Mouse (Mus musculus) forebrain, embryonic 15.5 days (tissue): ENCODE measurements around the gene Ythdf1. TPM values are rescaled to one million over a fixed set of nuclear protein-coding genes. Genes with fewer than 3 reads are reported as not detected.

Source experiments
- ATAC-seq: fragments of 200-750 bp; cut with Nextera tagmentation; replicated peaks from 2 replicates; pipeline ENCODE4 v1.8.0; 2017; ENCODE audit warnings: mild to moderate bottlenecking, moderate TSS enrichment, moderate library complexity
- H3K27ac ChIP-seq: fragments of 300-500 bp; sonication (generic); replicated peaks from 2 replicates; pipeline ENCODE4 v1.5.1; 2015; ENCODE audit warnings: mild to moderate bottlenecking, inconsistent platforms
- H3K27me3 ChIP-seq: fragments of 300-500 bp; sonication (generic); 2 replicates; pipeline ENCODE4 v1.6.1; 2015; ENCODE audit warnings: inconsistent platforms
- H3K36me3 ChIP-seq: fragments of 300-500 bp; sonication (generic); 2 replicates; pipeline ENCODE4 v1.6.1; 2015; ENCODE audit warnings: mild to moderate bottlenecking, inconsistent platforms
- H3K4me1 ChIP-seq: fragments of 300-500 bp; sonication (generic); 2 replicates; pipeline ENCODE4 v1.6.1; 2015; ENCODE audit warnings: inconsistent platforms
- H3K4me2 ChIP-seq: fragments of 300-500 bp; sonication (generic); replicated peaks from 2 replicates; pipeline ENCODE4 v1.6.1; 2015; ENCODE audit warnings: mild to moderate bottlenecking, inconsistent platforms
- H3K4me3 ChIP-seq: fragments of 300-500 bp; sonication (generic); 2 replicates; pipeline ENCODE4 v1.5.1; 2015; ENCODE audit warnings: mild to moderate bottlenecking, inconsistent platforms
- H3K9ac ChIP-seq: fragments of 300-500 bp; sonication (generic); replicated peaks from 2 replicates; pipeline ENCODE4 v1.6.1; 2015; ENCODE audit warnings: mild to moderate bottlenecking, inconsistent platforms
- H3K9me3 ChIP-seq: fragments of 300-500 bp; sonication (generic); 2 replicates; pipeline ENCODE4 v1.6.1; 2016; ENCODE audit warnings: inconsistent platforms
- WGBS: fragments of 180-500 bp; shearing (Covaris S2); methylation state at CpG from one replicate; pipeline ENCODE4 v1.1.7; 2015; ENCODE audit warnings: mixed read lengths; 5-methylcytosine and 5-hydroxymethylcytosine counted together
- polyA plus RNA-seq: library from polyadenylated mRNA; unstranded; fragments of >200 nt; fragmentation: Nextera tagmentation; extraction: Ambion mirVana; gene quantifications from 2 replicates; pipeline ENCODE4 v1.2.1, GENCODE M21; 2015

Ythdf1 gene
- 50.2 and 52.8 TPM in 2 replicates for polyA plus RNA-seq

DNA sequence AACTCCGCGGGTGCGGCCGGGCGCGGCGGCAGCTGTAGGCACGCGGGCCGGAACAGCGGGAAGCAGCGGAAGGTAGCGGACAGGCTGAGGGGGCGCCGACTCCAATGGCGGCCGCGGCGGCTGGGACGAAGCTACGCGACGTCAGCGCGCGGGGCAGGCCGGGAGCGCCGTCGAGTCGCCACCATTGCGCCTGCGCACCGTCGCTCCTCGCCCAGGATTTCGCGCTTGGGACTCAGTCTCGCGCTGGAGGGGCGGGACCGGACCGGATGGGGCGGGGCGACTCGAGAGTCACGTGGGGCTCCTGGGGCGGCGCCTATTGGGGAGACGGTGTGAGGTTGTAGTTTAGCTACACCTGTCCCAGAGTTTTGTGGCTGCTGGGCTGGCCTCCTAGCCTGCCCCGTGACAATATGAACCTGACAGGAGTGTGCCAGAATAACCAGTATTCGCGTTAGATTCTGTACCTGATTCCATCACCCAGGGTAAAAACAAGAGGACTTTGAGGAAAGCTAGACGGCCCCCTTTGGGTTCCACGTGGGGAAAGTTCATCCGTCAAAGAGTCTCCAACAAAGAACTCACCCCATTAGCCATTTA, at the start of gene Ythdf1:
Ythdf1 (minus strand) TSS at position 140 of the 591 bp plus-strand sequence.
- ATAC-seq, result peak; percentile 95
- Histone ChIP-seq H3K4me2 (peak within 1 kb of the TSS; percentile 90), H3K36me3 (peaks cover 27% of the 10 kb centered on the region), H3K27me3 (no peaks in the 10 kb centered on the region), H3K4me3 (peak within 1 kb of the TSS; percentile 68), H3K9me3 (no peaks in the 10 kb centered on the region), H3K4me1 (peaks cover 34% of the 10 kb centered on the region), H3K27ac (peak within 1 kb of the TSS; percentile 58), H3K9ac (peak within 1 kb of the TSS; percentile 85)
- WGBS, result under 1% methylated on average over 47 of the region's 56 CpGs

DNA sequence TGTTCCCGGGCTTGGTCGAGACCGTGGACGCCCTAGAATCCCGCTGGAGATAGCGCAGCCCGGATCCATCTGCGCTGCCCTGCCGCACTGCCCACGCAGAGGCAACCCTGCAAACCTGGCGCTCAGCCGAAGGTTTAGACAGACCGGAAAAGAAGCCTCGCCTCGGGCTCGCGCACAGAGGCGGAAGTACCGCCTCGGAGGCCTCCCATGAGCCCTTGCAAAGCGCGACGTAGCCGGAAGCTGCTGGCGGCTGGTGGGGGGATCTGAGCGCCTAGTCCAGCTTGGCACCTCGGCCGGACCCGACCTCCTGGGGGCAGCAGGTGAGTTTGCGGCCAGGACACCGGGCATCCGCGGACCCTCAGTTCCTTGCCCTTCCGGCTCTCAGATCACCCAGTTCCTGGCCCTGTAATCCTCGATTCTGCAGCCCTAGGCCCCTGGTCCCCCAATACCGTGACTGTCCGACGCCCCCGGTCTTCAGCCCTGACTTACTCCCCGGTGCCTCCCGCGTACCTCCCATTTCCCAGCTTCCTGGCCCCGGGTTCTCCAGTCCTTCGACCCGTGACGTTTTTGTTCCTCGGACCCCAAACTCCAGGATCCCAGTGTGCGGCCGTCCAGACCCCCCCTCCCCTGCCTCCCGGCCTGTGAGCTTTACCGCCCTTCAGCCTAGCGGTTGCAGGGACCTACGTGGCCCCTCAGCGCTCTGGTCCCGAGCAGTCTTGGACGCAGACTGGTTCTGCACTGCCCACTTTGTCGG, 46.4 kb upstream of the Ythdf1 start, which contains the start of gene Arfgap1:
Arfgap1 (plus strand) TSS at position 216 of the 754 bp plus-strand sequence.
- H3K4me2 ChIP-seq, result peak within 1 kb of the TSS; percentile 77
- WGBS, result under 1% methylated on average over 57 of the region's 57 CpGs
- peak within 1 kb of the TSS; percentile 88 for H3K27ac ChIP-seq
- peak within 1 kb of the TSS; percentile 74 for H3K4me3 ChIP-seq
- H3K9me3 ChIP-seq, result no peaks in the 10 kb centered on the region
- H3K27me3 ChIP-seq, result no peaks in the 10 kb centered on the region
- peaks cover 22% of the 10 kb centered on the region for H3K36me3 ChIP-seq
- peaks cover 25% of the 10 kb centered on the region for H3K4me1 ChIP-seq
- H3K9ac ChIP-seq, result peak within 1 kb of the TSS; percentile 92
- peak; percentile 92 for ATAC-seq

DNA sequence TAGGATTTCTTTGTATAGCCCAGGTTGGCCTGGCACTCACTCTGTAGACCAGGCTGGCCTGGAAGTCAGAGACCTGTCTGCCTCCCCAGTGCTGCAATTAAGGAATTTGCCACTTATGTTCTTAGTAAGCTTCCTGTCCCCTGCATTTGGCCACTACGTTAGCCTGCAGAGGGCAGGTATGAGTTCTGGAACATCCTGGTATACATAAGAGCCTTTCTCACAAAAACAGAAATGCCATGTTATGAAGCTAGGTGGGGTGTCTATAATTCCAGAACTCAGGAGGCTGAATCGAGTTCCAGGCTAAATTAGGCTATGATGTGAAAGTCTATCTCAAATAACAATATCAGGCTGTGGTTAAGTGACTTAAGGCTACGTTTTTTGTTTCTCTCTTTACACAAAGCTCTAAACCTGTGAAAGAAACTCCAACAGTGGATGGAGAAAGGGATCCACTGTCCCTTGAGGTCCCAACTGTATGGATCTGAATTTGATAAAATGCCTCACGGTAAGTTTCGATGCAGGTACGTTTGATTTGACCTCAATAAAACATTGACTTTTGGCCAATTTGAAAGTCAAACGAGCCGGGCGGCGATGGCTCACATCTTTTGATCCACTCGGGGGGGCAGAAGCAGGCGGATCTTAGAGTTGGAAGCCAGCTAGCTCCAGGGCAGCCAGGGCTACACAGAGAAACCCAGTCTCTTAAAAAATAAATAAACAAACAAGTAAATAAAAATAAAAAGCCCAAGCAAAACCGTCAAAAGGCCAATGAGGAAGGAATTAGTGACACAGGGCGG, 45.5 kb upstream of the Ythdf1 start:
- ATAC-seq, result no peak
- H3K4me3 ChIP-seq, result peak overlapping the region; percentile 74
- peak overlapping the region; percentile 92 for H3K9ac ChIP-seq
- WGBS, result 13% methylated on average over 14 of the region's 14 CpGs
- peak overlapping the region; percentile 88 for H3K27ac ChIP-seq
- H3K9me3 ChIP-seq, result no peaks in the 10 kb centered on the region
- H3K4me2 ChIP-seq, result peak overlapping the region; percentile 77
- H3K27me3 ChIP-seq, result no peaks in the 10 kb centered on the region
- peaks cover 25% of the 10 kb centered on the region for H3K4me1 ChIP-seq
- H3K36me3 ChIP-seq, result peaks cover 14% of the 10 kb centered on the region; the same call in 1 of the 2 replicates

DNA sequence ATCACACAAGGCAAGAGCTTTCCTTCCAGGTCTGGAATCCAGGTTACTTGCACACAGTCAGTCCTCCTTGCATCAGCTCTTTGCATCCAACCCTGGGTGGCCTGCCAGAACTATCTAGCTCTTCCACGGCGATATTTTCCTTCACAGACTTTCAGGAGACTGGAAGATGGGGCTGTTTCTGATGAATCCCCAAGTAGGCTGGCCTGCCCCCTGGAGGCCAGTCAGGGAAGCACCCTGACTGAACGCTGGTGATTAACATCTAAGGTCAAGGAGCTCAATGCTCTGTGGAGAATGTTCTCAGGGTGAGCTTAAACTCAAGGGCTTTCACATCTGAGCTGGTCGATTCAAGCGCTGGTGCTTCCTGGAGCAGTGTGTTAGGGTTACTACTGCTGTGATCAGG, 43.2 kb upstream of the Ythdf1 start:
- Histone ChIP-seq H3K9me3 (no peaks in the 10 kb centered on the region), H3K4me1 (peaks cover 22% of the 10 kb centered on the region), H3K4me2 (no peak overlapping the region), H3K27ac (no peak overlapping the region), H3K9ac (no peak overlapping the region), H3K27me3 (no peaks in the 10 kb centered on the region), H3K4me3 (no peak overlapping the region), H3K36me3 (no peaks in the 10 kb centered on the region)
- ATAC-seq, result 0 out of 2 replicates have a peak, but pooled peaks have one; percentile 15
- 4% methylated on average over 5 of the region's 5 CpGs for WGBS

DNA sequence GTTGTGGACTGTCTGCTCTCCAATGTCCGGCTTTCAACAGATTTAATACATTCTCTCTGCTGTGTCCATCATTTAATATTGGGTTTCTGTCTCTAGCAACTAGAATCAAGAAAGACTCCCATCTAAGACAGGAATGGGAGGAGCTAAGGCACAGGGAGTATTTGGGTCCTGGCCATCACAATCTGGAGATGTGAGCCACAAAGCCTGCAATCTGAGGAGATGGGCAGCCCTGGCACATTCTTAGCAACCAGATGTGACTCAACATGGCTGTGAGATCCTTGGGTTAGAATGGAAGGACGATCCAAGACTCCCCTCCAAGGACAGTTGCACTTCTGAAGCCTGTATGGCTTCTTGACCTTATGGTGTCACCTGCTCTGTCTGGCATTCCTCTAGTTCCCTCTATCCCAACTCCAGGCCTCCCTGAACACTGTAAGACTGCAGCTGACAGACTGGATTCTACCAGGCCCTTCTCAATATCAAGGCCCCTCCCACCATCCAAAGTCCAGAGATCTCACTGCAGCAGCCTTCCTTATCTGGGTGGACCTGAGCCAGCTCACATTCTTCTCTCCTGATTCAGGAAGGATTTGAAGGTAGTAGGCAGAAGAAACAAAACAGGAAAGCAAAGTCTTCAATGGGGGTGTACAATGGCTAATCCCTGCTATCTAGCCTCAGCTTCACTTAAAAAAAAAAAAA, 42.0 kb upstream of the Ythdf1 start:
- Histone ChIP-seq H3K9ac (no peak overlapping the region), H3K27ac (no peak overlapping the region), H3K36me3 (no peaks in the 10 kb centered on the region), H3K9me3 (no peaks in the 10 kb centered on the region), H3K4me1 (peaks cover 11% of the 10 kb centered on the region), H3K4me2 (no peak overlapping the region), H3K4me3 (no peak overlapping the region), H3K27me3 (no peaks in the 10 kb centered on the region)
- no peak for ATAC-seq
- WGBS, result 75% methylated on average over 2 of the region's 2 CpGs

DNA sequence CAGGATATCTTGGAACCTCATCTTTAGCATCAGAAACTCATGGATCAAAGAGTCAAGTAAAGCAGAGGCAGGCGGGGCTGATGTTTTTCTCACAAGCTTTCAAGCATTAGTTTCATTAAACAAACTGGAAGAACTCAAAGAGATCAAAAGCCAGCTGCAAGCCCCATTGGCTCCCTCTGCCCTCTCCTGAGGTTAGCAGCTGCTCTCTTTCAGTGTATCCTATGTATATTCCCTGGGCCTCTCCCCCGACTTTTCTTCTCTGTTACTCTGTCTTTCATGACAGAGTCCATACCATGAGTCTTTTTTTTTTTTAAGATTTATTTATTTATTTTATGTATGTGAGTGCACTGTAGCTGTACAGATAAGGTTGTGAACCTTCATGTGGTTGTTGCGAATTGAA, 39.4 kb upstream of the Ythdf1 start:
- 75% methylated on average over 3 of the region's 3 CpGs for WGBS

DNA sequence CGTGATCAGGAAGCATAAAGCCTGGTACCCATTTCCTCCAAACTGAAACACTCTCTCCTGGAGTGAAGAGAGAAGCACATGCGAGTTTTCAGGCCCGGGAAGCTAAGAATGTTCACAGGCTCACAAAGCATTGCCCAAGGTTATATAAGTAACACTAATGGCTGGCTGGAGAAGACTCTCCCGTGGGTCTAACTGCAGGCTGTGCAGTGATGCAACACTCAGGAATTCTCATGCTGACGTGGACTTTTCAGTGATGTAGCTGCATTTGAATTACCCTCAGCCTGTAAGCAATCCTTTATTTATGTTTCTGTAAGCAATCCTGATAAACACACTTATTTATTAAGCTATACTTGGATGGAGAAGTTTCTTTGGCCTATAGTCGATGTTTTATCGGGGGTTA, 38.9 kb upstream of the Ythdf1 start:
- 80% methylated on average over 7 of the region's 7 CpGs for WGBS
- Histone ChIP-seq H3K27me3 (no peaks in the 10 kb centered on the region), H3K4me3 (no peak overlapping the region), H3K9ac (no peak overlapping the region), H3K4me2 (no peak overlapping the region), H3K36me3 (no peaks in the 10 kb centered on the region), H3K4me1 (peaks cover 4% of the 10 kb centered on the region; the same call in 1 of the 2 replicates), H3K9me3 (no peaks in the 10 kb centered on the region), H3K27ac (no peak overlapping the region)
- ATAC-seq, result no peak

More for the DNA sequence above, 39.4 kb upstream of the Ythdf1 start:
- H3K4me3 ChIP-seq, result no peak overlapping the region
- H3K36me3 ChIP-seq, result no peaks in the 10 kb centered on the region
- H3K9me3 ChIP-seq, result no peaks in the 10 kb centered on the region
- no peaks in the 10 kb centered on the region for H3K4me1 ChIP-seq
- H3K4me2 ChIP-seq, result no peak overlapping the region
- no peak overlapping the region for H3K27ac ChIP-seq
- ATAC-seq, result no peak
- no peaks in the 10 kb centered on the region for H3K27me3 ChIP-seq
- no peak overlapping the region for H3K9ac ChIP-seq

DNA sequence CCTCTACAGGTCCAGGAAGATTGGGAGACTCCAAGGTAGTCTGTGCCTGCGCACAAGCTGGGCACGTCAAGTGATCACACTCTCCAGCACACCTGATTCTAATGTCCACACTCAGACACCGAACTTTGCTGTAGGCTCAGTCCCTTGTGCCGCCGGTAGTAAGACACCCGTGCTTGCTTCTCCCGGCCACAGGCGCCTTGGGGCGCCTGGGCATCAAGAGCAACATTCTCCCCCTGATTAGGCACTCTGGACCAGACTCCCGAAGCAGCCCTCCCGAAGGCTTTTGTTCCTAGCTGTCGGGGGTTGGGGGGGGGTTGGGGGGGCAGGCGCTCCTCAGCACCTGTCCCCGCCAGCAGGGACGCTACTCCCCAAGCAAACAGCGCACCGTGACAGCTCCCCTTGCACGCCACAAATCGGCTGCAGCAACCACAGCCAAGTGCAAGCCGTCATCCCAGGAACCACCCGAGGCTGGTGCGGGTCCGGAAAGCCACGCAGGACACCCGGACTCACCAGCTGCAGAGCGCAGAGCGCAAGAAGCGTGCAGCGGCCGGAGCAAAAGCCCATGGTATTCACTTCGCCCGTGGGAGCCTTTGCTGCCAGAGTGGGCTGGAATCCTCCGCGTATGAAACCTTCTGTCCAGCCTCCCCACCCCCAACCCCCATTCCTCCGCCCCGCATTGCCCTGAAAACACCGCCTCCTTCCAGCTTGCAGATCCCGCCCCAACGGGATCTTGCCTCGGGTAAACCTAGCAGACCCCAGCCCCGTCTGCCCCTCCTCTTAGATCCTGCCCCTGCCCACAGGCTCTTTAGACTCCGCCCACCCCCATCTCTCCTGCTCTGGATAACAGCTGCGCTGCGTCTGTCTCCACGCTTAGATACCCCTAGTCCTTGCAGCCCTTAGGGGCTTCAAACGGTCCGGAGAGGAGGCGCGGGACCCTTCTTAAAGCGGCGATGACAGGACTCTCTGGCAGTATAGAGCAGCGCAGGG, 33.6 kb upstream of the Ythdf1 start, which contains the start of gene Nkain4:
Nkain4 (minus strand) TSS at position 639 of the 987 bp plus-strand sequence.
- Histone ChIP-seq H3K36me3 (no peaks in the 10 kb centered on the region), H3K27ac (peak within 1 kb of the TSS; percentile 87), H3K9me3 (no peaks in the 10 kb centered on the region), H3K9ac (peak within 1 kb of the TSS; percentile 77), H3K27me3 (no peaks in the 10 kb centered on the region), H3K4me3 (peak within 1 kb of the TSS; percentile 64), H3K4me1 (peaks cover 31% of the 10 kb centered on the region), H3K4me2 (peak within 1 kb of the TSS; percentile 84)
- peak; percentile 93 for ATAC-seq
- under 1% methylated on average over 52 of the region's 52 CpGs for WGBS

DNA sequence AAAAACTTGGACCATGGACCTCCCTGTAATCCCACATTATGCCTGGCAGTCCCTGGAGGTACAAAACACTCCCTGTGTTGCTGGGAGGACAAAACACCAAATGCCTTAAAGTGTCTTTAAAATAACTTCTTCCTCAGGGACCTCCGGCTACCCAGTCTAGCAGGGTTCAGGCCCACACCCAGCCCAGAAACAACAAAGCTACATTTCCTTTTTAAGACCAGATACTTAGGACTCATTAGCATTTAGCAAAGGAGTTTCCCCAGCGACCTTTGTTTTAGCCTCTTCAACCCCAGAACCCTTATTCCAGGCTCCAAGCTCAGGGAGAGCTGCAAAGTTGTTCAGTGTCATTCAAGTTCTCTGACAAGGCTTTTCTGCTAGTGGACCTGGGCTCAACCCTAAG, 32.9 kb upstream of the Ythdf1 start:
- Histone ChIP-seq H3K36me3 (no peaks in the 10 kb centered on the region), H3K9me3 (no peaks in the 10 kb centered on the region), H3K4me2 (peak overlapping the region; percentile 84), H3K4me1 (peaks cover 31% of the 10 kb centered on the region), H3K27ac (peak overlapping the region; percentile 87), H3K4me3 (peak overlapping the region; percentile 64), H3K27me3 (no peaks in the 10 kb centered on the region), H3K9ac (peak overlapping the region; percentile 77)
- ATAC-seq, result no peak
- WGBS, result 12% methylated on average over 2 of the region's 2 CpGs

DNA sequence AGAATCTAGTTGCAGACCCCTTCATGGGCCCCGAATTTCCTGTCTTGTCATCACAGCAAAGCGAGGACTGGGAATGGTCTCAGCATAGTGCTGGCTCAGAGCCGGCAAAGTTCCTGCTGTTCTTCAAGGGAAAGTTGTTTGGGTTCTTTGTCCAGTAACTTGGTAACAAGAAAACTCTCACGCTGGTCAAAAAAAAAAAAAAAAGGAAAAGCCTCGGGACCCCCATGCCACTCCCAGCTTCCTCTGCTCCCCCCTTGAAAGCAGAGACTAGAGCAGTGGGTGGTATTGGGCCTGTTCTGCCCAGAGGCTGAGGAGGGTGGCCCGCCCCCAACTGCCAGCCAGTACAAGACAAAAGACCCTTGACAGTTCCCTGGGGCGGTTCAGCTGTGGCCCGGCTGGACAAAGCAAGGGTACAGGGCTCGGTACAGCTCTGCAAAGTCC, 32.0 kb upstream of the Ythdf1 start:
- ATAC-seq, result peak; percentile 72
- WGBS, result 3% methylated on average over 9 of the region's 9 CpGs
- no peaks in the 10 kb centered on the region for H3K9me3 ChIP-seq
- H3K9ac ChIP-seq, result 0 out of 2 replicates have a peak overlapping the region, but pooled peaks have one; percentile 24
- peaks cover 31% of the 10 kb centered on the region for H3K4me1 ChIP-seq
- H3K27me3 ChIP-seq, result no peaks in the 10 kb centered on the region
- no peaks in the 10 kb centered on the region for H3K36me3 ChIP-seq
- H3K4me3 ChIP-seq, result peak overlapping the region; percentile 64
- peak overlapping the region; percentile 84 for H3K4me2 ChIP-seq
- H3K27ac ChIP-seq, result peak overlapping the region; percentile 87
